Mouse (Mus musculus): Measurements from ENCODE around the gene Gm1043.

Gene Gm1043

GRCm38 (mm10) chr5:37212938-37213708 is 128.0 kb downstream of the Gm1043 start:
- DNase-seq, result no peak

GRCm38 (mm10) chr5:37213709-37214103 is 128.5 kb downstream of the Gm1043 start:
- no peak for DNase-seq

GRCm38 (mm10) chr5:37214614-37215013 is 129.4 kb downstream of the Gm1043 start:
- DNase-seq, result no peak

GRCm38 (mm10) chr5:37215276-37215675 is 130.1 kb downstream of the Gm1043 start:
- no peak for DNase-seq

GRCm38 (mm10) chr5:37219615-37220014 is 134.4 kb downstream of the Gm1043 start:
- no peak for DNase-seq

- DNase-seq, result no peak
Observed at GRCm38 (mm10) chr5:37220575-37220974, 135.4 kb downstream of the Gm1043 start.

GRCm38 (mm10) chr5:37221563-37221962 is 136.4 kb downstream of the Gm1043 start:
- DNase-seq, result no peak

- no peak for DNase-seq
Observed at GRCm38 (mm10) chr5:37222316-37222715, 137.1 kb downstream of the Gm1043 start.

GRCm38 (mm10) chr5:37225708-37226107 is 140.5 kb downstream of the Gm1043 start:
- no peak for DNase-seq

- DNase-seq, result no peak
Observed at GRCm38 (mm10) chr5:37227956-37228680, 142.9 kb downstream of the Gm1043 start.

GRCm38 (mm10) chr5:37228894-37229293 is 143.7 kb downstream of the Gm1043 start:
- no peak for DNase-seq

GRCm38 (mm10) chr5:37233010-37233557 is 147.9 kb downstream of the Gm1043 start:
- DNase-seq, result no peak

- DNase-seq, result no peak
Observed at GRCm38 (mm10) chr5:37238654-37239053, 153.5 kb downstream of the Gm1043 start.

- peak in 1 of 2 experiments; percentile 17 for DNase-seq
Observed at GRCm38 (mm10) chr5:37240550-37240949, 155.4 kb downstream of the Gm1043 start.

GRCm38 (mm10) chr5:37241224-37241623 is 156.1 kb downstream of the Gm1043 start:
- no peak for DNase-seq

GRCm38 (mm10) chr5:37241651-37242151 is 156.5 kb downstream of the Gm1043 start, which contains the start of gene Crmp1:
Crmp1 (plus strand) TSS chr5:37241940.
- DNase-seq, result peak in 1 of 2 experiments; percentile 11

GRCm38 (mm10) chr5:37242360-37243168 is 157.4 kb downstream of the Gm1043 start:
- no peak for DNase-seq

- DNase-seq, result peak; percentile 22 to 41
Observed at GRCm38 (mm10) chr5:37243169-37243886, 158.2 kb downstream of the Gm1043 start.

- DNase-seq, result no peak
Observed at GRCm38 (mm10) chr5:37244161-37244560, 159.0 kb downstream of the Gm1043 start.

GRCm38 (mm10) chr5:37244666-37245242 is 159.6 kb downstream of the Gm1043 start:
- no peak for DNase-seq

- DNase-seq, result no peak
Observed at GRCm38 (mm10) chr5:37245651-37246050, 160.5 kb downstream of the Gm1043 start.

All from kidney, adult 8-10 months (tissue).